Mouse (Mus musculus) embryonic facial prominence, embryonic 12.5 days (tissue): ENCODE data around the gene Kctd6. TPM values are rescaled to one million over a fixed set of nuclear protein-coding genes. Genes with fewer than 3 reads are reported as not detected.

Experiments used
- ATAC-seq: fragments of 200-750 bp; cut with Nextera tagmentation; 2 replicates; pipeline ENCODE4 v1.8.0; 2017; ENCODE audit not compliant: insufficient number of reproducible peaks, insufficient read depth, low FRiP score, low TSS enrichment
- H3K27ac ChIP-seq: fragments of 300-500 bp; sonication (generic); 2 replicates; pipeline ENCODE4 v1.5.1; 2016; ENCODE audit warnings: mild to moderate bottlenecking
- H3K27me3 ChIP-seq: fragments of 300-500 bp; sonication (generic); 2 replicates; pipeline ENCODE4 v1.6.1; 2016; ENCODE audit warnings: mild to moderate bottlenecking, moderate library complexity
- H3K36me3 ChIP-seq: fragments of 300-500 bp; sonication (generic); 2 replicates; pipeline ENCODE4 v1.6.1; 2016; ENCODE audit warnings: mild to moderate bottlenecking
- H3K4me1 ChIP-seq: fragments of 300-500 bp; sonication (generic); 2 replicates; pipeline ENCODE4 v1.6.1; 2016
- H3K4me2 ChIP-seq: fragments of 300-500 bp; sonication (generic); replicated peaks from 2 replicates; pipeline ENCODE4 v1.6.1; 2016; ENCODE audit warnings: mild to moderate bottlenecking, moderate library complexity
- H3K4me3 ChIP-seq: fragments of 300-500 bp; sonication (generic); 2 replicates; pipeline ENCODE4 v1.5.1; 2016; ENCODE audit warnings: mild to moderate bottlenecking
- H3K9ac ChIP-seq: fragments of 300-500 bp; sonication (generic); 2 replicates; pipeline ENCODE4 v1.6.1; 2016; ENCODE audit warnings: mild to moderate bottlenecking, moderate library complexity
- H3K9me3 ChIP-seq: fragments of 300-500 bp; sonication (generic); 2 replicates; pipeline ENCODE4 v1.6.1; 2016; ENCODE audit warnings: mild to moderate bottlenecking, moderate library complexity
- WGBS: fragments of 180-500 bp; shearing (Covaris S2); methylation state at CpG from one replicate; pipeline ENCODE4 v1.1.7; 2016; 5-methylcytosine and 5-hydroxymethylcytosine counted together
- polyA plus RNA-seq: library from polyadenylated mRNA; unstranded; fragments of >200 nt; fragmentation: Nextera tagmentation; extraction: Ambion mirVana; gene quantifications from 2 replicates; pipeline ENCODE4 v1.2.1, GENCODE M21; 2016

Gene Kctd6
- polyA plus RNA-seq, 1 experiment from 2014 or later, result 14.0 TPM

DNA sequence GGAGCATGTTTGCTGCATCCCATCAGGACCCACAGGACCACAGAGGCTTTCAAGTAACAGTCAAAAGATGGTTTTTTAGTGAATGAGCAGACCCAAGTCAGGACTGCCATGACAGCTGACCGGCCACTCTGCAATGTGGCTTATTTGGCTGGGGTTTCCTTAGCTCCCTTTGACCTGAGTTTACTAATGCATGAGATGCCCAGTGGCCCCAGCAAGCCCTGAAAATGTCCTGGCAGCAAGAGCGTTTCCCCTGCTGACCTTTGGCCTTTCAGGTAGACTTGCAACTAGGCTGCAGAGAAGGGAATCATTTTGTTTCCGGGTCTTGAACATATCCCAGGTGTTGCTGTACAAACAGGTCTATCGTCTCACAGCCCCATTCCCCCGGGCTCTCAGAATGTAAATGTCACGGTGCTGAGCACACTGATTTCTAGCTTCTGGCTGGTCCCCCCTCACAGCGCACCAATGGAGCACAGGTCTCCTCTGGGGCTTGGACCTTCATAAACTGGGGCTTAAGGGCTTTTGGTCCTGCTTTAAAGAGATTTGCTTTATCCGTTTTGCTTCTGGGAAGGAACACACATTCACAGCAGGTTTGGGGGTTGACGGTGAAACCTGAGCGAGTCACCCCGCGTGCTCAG lies 22.5 kb upstream of the Kctd6 start:
- ATAC-seq, result no peak
- Histone ChIP-seq H3K4me3 (no peak overlapping the region), H3K36me3 (no peaks in the 10 kb centered on the region), H3K9ac (no peak overlapping the region), H3K27ac (0 out of 2 replicates have a peak overlapping the region, but pooled peaks have one; percentile 6), H3K4me1 (no peaks in the 10 kb centered on the region), H3K9me3 (no peaks in the 10 kb centered on the region), H3K4me2 (no peak overlapping the region), H3K27me3 (no peaks in the 10 kb centered on the region)
- 59% methylated on average over 12 of the region's 12 CpGs for WGBS

DNA sequence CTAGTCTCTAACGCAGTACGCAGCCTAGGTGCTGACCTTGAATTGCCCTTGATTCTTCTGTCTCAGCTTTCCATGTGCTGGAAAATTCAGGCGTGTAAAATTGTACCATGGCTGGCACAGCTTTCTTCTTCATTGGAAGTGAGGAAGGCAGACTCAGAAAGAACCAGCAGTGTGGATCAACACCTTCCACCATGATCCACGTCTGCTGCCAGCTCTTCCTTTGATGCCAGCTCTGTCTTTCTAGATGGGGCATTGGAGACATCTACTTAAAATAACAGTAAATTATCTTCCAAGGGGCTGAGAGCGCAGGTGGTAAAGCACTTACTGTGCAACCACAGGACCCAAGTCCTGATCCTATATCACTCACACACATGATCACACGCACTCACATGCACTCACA lies 21.2 kb upstream of the Kctd6 start:
- H3K4me3 ChIP-seq, result no peak overlapping the region
- peak overlapping the region; percentile 30; the same call in 1 of the 2 replicates for H3K9ac ChIP-seq
- no peaks in the 10 kb centered on the region for H3K27me3 ChIP-seq
- no peaks in the 10 kb centered on the region for H3K9me3 ChIP-seq
- H3K4me2 ChIP-seq, result no peak overlapping the region
- no peak for ATAC-seq
- no peak overlapping the region for H3K27ac ChIP-seq
- H3K36me3 ChIP-seq, result no peaks in the 10 kb centered on the region
- WGBS, result 81% methylated on average over 6 of the region's 6 CpGs
- no peaks in the 10 kb centered on the region for H3K4me1 ChIP-seq

DNA sequence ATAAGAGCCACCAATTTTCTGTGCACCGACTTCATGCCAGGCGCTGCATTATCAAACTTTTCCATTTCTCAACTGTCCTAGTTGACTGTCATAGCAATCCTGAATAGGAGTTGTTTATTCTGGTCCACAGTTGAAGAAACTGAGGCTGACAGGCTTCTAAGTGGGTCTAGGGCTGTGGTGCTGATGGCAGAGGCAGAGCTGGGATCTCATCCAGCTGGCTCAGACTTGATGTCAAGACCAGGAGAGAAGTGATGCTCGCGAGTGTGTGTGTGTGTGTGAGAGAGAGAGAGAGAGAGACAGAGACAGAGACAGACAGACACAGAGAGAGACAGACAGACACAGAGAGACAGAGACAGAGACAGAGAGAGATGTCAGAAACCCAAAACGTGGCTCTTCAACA lies 13.2 kb upstream of the Kctd6 start:
- H3K4me1 ChIP-seq, result no peaks in the 10 kb centered on the region
- H3K4me2 ChIP-seq, result no peak overlapping the region
- H3K4me3 ChIP-seq, result no peak overlapping the region
- no peaks in the 10 kb centered on the region for H3K9me3 ChIP-seq
- ATAC-seq, result no peak
- no peak overlapping the region for H3K27ac ChIP-seq
- no peaks in the 10 kb centered on the region for H3K36me3 ChIP-seq
- no peak overlapping the region for H3K9ac ChIP-seq
- H3K27me3 ChIP-seq, result no peaks in the 10 kb centered on the region
- 77% methylated on average over 5 of the region's 5 CpGs for WGBS

DNA sequence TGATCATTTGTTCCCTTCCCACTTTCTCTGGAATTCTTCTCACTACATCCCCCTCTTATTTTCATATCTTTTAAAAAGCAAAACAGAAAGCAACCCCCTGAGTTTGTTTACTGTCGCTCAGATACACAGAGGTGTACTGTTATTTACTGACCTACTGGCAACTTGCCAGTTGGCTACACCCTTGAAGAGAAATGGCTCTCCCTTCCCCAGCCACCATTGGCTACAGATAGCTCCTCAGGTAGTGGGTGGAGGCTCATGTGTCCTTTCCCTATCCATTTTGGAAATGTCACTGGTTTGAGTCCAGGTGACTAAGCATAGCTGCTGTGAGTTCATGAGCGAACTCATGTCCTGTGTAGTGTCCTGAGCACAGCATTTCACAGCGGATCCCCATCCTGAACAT lies 12.2 kb upstream of the Kctd6 start:
- no peaks in the 10 kb centered on the region for H3K27me3 ChIP-seq
- H3K4me1 ChIP-seq, result 0 out of 2 replicates have a peak, but pooled peaks cover 4% of the 10 kb centered on the region
- no peak overlapping the region for H3K4me2 ChIP-seq
- H3K4me3 ChIP-seq, result no peak overlapping the region
- no peak overlapping the region for H3K27ac ChIP-seq
- ATAC-seq, result no peak
- no peaks in the 10 kb centered on the region for H3K9me3 ChIP-seq
- no peaks in the 10 kb centered on the region for H3K36me3 ChIP-seq
- H3K9ac ChIP-seq, result no peak overlapping the region
- 61% methylated on average over 3 of the region's 3 CpGs for WGBS

DNA sequence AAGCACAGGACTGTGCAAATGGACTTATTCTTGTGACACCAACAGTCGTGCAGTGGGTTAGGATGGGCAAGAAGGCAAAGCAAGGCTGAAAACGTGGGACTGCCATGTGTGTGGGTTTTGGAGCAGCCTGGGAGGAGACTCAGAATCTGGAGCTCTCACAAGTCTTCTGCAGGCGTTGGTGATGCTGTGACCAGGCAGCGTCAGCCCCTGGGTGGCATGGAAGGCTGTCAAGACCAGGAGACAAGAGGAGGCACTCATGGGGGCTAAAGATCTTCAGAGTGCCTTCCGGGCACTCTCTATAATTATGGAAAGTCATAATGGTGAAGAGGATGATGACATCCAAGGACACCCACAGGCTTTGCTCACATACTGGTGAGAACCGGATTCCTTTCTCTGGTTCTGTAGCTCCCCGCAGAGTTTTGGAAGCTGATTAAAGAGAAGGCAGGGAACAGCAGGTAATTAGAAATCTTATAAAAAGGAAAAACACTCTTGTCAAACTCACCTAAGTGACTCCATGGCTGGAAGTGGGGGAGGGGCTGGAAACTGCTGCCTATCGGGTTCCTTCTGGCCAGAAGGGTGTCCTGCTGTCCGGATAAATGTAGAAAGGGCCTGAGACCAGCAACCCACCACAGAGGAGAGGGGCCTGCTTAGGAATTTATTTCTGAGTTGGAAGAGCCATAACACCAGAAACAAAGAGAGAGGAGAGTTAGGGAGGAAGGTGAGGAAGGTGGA lies 7.6 kb upstream of the Kctd6 start:
- WGBS, result 54% methylated on average over 9 of the region's 9 CpGs
- Histone ChIP-seq H3K9me3 (no peaks in the 10 kb centered on the region), H3K4me3 (no peak overlapping the region), H3K9ac (no peak overlapping the region), H3K36me3 (no peaks in the 10 kb centered on the region), H3K27me3 (no peaks in the 10 kb centered on the region), H3K4me2 (no peak overlapping the region), H3K27ac (no peak overlapping the region), H3K4me1 (0 out of 2 replicates have a peak, but pooled peaks cover 11% of the 10 kb centered on the region)
- no peak for ATAC-seq

DNA sequence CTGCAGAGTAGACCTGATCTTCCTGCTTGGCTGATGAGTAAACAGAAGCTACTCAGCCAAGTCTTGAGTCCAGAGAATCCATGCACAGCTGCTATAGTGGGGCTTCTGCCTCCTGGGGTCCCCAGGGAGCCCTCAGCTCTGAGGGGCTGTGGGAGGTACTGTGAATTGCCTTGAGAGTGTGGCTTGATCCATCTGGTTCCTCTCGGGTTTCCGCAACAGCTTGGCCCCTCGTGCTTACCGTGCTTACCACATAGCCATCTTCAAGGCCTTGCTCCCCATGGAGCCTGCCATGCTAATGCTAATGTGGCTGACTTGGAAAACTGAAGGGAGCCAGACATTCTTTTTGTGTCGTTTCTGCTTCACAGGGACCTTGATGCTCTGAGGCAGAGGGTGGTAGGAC lies 6.8 kb upstream of the Kctd6 start:
- no peak overlapping the region for H3K4me3 ChIP-seq
- ATAC-seq, result peak; percentile 79
- no peaks in the 10 kb centered on the region for H3K27me3 ChIP-seq
- H3K9ac ChIP-seq, result no peak overlapping the region
- H3K9me3 ChIP-seq, result no peaks in the 10 kb centered on the region
- no peak overlapping the region for H3K27ac ChIP-seq
- no peaks in the 10 kb centered on the region for H3K36me3 ChIP-seq
- 0 out of 2 replicates have a peak, but pooled peaks cover 11% of the 10 kb centered on the region for H3K4me1 ChIP-seq
- 26% methylated on average over 5 of the region's 5 CpGs for WGBS
- no peak overlapping the region for H3K4me2 ChIP-seq

DNA sequence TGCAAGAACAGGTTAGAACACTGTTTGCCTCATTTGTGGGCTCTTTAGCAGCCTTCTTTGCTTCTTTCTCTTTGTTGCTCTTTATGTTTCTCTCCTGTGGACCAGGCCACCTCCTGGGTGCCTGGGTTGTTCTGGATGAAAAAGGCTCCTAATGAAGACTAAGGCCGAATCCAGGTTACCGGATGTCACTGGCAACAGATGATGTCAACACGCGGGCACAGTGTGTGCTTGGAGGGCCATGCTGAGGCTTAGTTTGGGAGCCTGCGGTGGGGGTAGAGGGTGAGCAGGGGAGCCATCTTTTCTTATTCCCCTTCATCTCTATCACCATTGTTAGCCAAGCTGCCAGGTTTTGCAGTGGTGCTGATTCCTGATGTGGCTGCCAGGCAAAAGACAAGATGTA lies 6.4 kb upstream of the Kctd6 start:
- 70% methylated on average over 5 of the region's 5 CpGs for WGBS
- Histone ChIP-seq H3K4me2 (no peak overlapping the region), H3K27ac (no peak overlapping the region), H3K9ac (no peak overlapping the region), H3K27me3 (no peaks in the 10 kb centered on the region), H3K36me3 (no peaks in the 10 kb centered on the region), H3K4me1 (0 out of 2 replicates have a peak, but pooled peaks cover 11% of the 10 kb centered on the region), H3K4me3 (no peak overlapping the region), H3K9me3 (no peaks in the 10 kb centered on the region)
- ATAC-seq, result no peak

DNA sequence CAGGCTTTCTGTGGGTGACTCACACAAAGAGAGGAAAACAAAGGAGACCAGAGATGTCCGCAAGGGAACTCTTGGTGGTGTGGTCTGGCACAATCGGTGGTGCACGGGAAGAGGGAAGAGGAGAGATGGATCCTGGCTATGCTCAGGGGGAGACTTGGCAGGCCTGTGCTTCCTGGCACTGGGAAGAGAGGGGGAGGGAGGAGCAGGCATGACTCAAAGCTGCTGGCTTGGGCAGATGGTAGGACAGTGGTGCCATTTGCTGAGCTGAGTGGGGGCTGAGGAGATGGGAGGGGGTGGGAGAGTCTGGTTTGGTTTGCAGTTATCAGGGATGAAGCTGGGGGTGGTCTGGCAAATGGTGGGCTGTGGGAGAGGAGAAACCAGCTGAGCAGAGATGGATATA lies 5.1 kb upstream of the Kctd6 start:
- Histone ChIP-seq H3K27me3 (no peaks in the 10 kb centered on the region), H3K27ac (no peak overlapping the region), H3K36me3 (no peaks in the 10 kb centered on the region), H3K9ac (no peak overlapping the region), H3K9me3 (no peaks in the 10 kb centered on the region), H3K4me2 (no peak overlapping the region), H3K4me3 (no peak overlapping the region), H3K4me1 (0 out of 2 replicates have a peak, but pooled peaks cover 11% of the 10 kb centered on the region)
- no peak for ATAC-seq
- 74% methylated on average over 3 of the region's 3 CpGs for WGBS

DNA sequence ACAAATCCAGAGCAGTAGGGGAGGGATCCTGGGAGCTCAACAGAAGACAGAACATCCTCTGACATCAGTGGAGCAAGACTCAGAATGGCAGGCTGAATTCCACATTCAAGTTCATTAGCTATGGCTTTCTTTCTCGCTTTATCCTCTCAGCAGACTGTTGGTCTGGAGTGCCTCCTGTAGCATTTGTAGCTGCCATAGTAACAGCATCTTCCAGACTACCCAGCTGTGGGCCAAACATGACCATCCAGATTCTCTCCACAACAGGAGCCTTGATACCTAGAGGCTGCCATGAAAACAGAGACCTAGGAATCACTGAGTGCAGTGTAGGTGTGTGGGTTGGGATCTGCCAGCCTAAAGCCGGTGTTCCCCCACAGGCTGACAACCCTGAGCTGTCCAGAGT lies 4.0 kb upstream of the Kctd6 start:
- Histone ChIP-seq H3K4me3 (no peak overlapping the region), H3K9ac (no peak overlapping the region), H3K4me1 (peaks cover 15% of the 10 kb centered on the region; the same call in 1 of the 2 replicates), H3K36me3 (no peaks in the 10 kb centered on the region), H3K27ac (no peak overlapping the region), H3K4me2 (no peak overlapping the region), H3K9me3 (no peaks in the 10 kb centered on the region), H3K27me3 (no peaks in the 10 kb centered on the region)
- ATAC-seq, result no peak
- 89% methylated on average over 2 of the region's 2 CpGs for WGBS

DNA sequence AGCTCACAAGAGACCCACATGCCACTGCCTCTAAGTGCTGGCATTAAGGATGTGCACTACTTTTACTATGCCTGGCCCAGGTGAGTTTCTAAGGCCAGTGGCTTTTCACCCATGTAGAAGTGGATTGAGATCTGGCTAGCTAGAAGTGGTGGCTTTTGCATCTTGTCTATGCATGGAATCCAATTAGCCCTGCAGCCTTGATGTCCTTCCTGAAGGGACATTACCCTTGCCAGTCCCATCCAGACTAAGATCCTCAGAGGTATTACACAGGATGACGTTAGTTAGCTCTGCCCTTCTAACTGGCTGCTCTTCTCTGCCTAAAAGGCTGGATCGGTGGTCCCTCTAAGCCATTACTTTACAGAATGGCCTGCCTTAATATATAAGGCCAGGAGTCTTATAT lies 944 bp upstream of the Kctd6 start:
- Histone ChIP-seq H3K27ac (no peak overlapping the region), H3K36me3 (no peaks in the 10 kb centered on the region), H3K4me3 (no peak overlapping the region), H3K27me3 (no peaks in the 10 kb centered on the region), H3K9ac (no peak overlapping the region), H3K4me1 (peaks cover 10% of the 10 kb centered on the region; the same call in 1 of the 2 replicates), H3K4me2 (no peak overlapping the region), H3K9me3 (no peaks in the 10 kb centered on the region)
- ATAC-seq, result no peak
- 75% methylated on average over 2 of the region's 2 CpGs for WGBS

DNA sequence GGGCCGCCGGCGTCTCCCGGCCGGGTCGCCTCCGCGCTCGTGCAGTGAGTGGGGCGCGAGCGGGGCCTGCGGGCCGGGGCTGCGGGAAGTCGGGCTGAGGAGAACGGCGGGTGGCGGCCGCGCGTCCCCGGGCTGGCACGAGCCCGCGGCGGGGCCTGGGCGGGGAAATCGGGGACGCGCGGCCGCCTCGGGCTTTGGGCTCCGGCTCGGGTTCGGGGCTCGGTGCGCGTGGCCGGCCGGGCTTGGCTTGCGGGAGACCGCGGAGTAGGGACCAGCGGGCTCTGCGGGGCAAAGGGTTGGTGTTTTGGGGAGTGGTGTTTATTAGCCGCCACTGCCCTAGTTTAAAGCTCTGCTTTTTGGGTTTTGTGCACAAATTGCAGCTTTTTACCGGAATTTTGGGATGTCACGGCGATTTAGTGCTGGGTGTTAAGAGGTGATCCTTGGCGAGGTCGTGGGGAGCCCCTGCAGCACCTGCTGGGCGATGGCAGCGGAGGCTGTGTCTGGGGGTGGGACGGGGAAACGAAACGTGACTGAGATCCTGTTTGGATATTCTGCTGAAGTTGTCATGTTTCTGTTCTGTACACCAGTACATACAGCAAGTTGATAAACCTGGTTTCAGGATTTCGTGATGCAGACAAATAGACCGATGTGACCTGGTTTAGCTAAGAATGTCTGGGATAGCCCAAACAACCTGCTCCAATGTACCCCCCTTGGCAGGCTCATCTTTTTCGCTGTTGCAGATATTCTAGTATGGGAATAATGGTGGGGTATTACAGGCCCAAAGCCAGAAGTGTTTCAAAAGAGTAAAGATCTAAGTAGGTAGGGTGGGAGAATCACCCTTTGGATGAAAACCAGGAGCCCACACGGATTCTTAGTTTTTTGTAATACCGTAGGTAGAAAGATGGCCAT lies 613 bp downstream of the Kctd6 start:
- Histone ChIP-seq H3K4me2 (peak overlapping the region; percentile 73), H3K27me3 (no peaks in the 10 kb centered on the region), H3K36me3 (no peaks in the 10 kb centered on the region), H3K4me1 (peaks cover 16% of the 10 kb centered on the region; the same call in 1 of the 2 replicates), H3K27ac (peak overlapping the region; percentile 80), H3K9me3 (no peaks in the 10 kb centered on the region), H3K9ac (peak overlapping the region; percentile 78), H3K4me3 (peak overlapping the region; percentile 65)
- peak; percentile 80 for ATAC-seq
- 3% methylated on average over 55 of the region's 63 CpGs for WGBS
